Mouse (Mus musculus): Measurements from ENCODE around the gene Nckipsd.

Nckipsd gene

DNA sequence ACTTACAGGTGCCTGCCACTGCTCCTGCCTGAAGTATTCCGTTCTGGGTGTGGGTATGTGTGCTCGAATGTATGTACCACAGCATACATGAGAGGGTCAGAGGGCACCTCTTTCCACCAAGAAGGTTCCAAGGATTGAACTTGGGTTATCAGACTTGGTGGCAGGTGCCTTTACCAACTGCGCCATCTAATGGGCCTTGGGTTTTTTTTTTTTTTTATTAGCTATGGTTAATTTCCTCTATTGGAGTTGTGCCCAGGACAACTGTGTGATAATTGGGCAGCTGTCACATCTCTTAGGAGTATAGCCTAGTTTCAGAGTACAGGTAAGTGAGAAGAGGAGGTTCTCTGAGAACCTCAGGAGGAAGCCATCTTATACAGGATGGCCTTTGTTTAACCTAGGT lies 8.6 kb upstream of the Nckipsd start:
- no peak for DNase-seq (ENCODE audit: low spot score)

DNA sequence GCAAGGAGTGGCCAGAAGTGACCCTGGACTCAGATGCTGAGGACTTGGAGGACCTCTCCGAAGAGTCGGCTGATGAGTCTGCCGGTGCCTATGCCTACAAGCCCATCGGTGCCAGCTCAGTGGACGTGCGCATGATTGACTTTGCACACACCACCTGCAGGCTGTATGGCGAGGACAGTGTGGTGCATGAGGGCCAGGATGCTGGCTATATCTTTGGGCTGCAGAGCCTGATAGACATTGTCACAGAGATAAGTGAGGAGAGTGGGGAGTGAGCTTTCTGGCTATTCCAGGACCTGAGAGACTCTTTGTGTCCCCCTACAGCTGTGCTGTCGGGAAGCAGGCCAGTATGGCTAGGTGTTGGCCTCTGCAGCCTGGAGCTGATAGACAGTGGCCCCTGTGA lies 2.4 kb upstream of the Nckipsd start:
- no peak for DNase-seq (ENCODE audit: low spot score)

DNA sequence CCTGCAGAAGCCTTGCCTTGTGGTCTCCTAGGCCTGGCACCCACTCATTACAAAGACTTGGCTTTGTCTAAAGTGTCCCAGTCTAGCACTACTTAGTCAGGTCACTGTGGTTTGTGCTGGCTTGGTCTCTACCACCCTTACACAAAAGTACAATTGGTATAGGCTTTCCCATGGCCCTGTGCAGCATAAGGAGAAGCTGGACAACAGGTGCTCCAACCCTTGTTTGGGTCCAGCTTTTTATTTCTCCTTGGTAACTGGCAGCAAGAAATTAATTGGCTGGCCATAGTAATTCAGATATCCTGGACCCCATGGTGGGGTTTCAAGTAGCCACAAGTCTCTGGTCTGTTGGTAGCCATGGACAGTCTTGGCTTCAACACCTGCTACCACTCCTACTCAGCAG lies 1.8 kb upstream of the Nckipsd start:
- no peak for DNase-seq (ENCODE audit: low spot score)

DNA sequence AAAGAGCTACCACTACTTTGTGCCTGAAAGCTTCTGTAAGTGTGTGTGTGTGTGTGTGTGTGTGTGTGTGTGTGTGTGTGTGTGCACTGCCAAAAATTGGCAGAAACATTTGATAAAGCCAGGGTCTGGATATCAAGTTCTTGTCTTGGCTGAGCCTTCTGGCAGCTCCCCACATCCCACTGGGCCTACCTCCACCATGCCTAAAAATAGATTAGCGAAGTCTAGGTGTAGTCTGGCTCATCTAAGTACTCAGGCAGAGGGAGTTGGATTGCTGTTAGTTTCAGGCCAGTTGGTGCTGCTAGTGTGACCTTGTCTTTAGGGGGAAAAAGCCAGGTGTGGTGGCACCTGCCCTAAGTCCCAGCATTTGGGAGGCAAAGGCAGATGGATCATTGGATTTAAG lies 1.3 kb upstream of the Nckipsd start:
- no peak for DNase-seq (ENCODE audit: low spot score)

DNA sequence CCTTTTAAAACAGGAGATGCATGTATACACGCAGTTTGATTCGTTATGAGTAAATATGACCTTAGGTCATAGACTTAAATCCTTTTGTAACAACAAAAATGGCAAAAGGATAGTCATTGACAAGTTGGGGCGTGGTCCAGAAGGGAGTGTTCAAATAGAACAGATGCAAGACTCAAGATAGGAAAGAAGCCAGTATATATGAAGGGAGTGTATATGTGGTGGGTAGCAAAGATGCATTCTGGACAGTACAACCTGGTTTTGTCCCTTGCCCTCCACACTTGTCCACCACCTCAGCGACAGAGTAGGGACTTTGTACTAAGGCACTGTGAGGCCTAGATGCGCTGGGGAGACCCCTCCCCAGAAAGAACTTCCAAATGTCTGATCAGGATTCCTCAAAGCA lies 494 bp upstream of the Nckipsd start:
- no peak for DNase-seq (ENCODE audit: low spot score)

DNA sequence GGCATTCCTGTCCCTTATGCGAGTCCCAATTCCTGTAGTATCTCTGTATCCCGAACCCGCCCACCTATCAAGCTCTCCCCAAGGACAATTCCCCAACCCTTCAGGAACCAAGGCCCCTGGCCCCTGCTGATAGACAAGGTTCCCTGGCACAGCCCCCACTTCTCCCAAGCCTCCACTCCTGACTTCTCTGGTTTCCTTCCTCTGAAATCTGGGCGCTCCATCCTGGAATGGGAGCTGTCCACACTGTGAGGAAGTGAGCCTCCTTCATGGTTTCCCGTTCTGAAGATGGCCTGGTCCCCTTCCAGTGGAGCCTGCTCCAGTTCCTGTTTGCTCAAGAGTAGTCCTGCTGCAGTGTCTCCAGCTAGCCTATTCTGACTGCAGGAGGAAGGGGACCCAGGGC lies 1.0 kb downstream of the Nckipsd start:
- DNase-seq (ENCODE audit: low spot score) = no peak

- no peak for DNase-seq (ENCODE audit: low spot score)
Observed at GRCm38 (mm10) chr9:108809723-108810122, 1.6 kb downstream of the Nckipsd start.

GRCm38 (mm10) chr9:108810516-108810915 lies 2.3 kb downstream of the Nckipsd start:
- no peak for DNase-seq (ENCODE audit: low spot score)

- DNase-seq (ENCODE audit: low spot score) = no peak
Observed at GRCm38 (mm10) chr9:108815557-108815956, 7.4 kb downstream of the Nckipsd start.

- peak; percentile 75 for DNase-seq (ENCODE audit: low spot score)
Observed at GRCm38 (mm10) chr9:108819495-108819894, 11.3 kb downstream of the Nckipsd start.

- no peak for DNase-seq (ENCODE audit: low spot score)
Observed at GRCm38 (mm10) chr9:108820077-108820476, 11.9 kb downstream of the Nckipsd start.

- peak; percentile 32 for DNase-seq (ENCODE audit: low spot score)
Observed at GRCm38 (mm10) chr9:108824144-108824685, 16.0 kb downstream of the Nckipsd start.

DNA sequence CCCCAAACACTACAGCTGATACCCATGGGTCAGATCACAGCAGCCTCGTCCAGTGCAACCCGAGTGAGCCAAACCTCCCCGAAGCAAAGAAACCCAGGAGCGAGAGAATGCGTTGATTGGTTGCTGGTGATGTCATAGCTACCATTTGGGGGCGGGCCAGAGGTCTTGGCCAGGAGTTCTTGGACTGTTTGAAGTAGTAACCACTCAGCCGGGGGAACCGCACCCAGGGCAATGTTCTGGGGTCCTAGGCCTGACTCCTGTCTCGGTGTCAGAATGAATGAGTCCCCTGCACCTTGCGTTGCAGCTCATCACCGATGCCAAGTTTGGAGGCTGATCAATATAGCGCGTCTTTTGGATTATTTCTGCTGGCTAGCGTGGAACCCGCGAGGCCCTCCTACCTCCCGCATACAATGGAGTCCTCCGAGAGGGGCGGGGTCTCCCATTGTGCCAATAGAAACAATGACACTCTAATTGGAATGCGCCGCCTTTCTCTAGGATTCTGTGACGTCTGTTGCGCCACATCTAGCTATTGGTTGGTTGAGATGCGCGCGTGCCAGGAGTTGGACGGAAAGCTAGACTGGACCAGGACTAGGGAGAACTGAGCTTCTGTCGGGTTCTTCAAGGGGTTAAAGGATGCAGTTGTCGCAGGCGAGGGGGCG lies 16.7 kb downstream of the Nckipsd start:
- peak; percentile 84 for DNase-seq (ENCODE audit: low spot score)

GRCm38 (mm10) chr9:108825820-108826699 lies 17.9 kb downstream of the Nckipsd start, which contains the start of gene Celsr3:
Celsr3 (plus strand) TSS chr9:108826320.
- peak; percentile 97 for DNase-seq (ENCODE audit: low spot score)

DNA sequence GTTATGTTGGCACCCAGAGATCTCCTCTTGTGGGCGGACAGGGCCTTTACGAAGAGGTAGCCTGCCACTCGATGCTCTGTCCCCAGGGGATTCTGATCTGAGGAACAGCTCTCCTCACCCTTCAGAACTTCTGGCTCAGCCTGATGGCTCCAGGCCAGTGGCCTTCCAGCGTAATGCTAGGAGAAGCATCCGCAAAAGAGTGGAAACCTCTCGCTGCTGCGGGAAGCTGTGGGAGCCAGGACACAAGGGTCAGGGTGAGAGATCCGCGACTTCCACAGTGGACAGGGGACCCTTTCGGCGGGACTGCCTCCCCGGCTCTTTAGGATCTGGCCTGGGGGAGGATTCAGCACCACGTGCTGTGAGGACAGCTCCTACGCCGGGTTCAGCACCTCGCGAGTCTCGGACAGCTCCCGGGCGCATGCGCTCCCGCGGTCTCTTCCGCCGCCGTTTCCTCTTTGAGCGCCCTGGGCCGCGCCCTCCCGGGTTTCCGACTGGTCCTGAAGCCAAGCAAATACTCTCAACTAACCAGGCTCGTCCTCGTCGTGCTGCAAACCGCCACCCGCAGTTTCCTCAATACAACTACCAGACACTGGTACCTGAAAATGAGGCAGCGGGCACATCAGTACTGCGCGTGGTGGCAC lies 18.7 kb downstream of the Nckipsd start:
- peak; percentile 64 for DNase-seq (ENCODE audit: low spot score)

GRCm38 (mm10) chr9:108827454-108827853 lies 19.3 kb downstream of the Nckipsd start:
- no peak for DNase-seq (ENCODE audit: low spot score)

DNA sequence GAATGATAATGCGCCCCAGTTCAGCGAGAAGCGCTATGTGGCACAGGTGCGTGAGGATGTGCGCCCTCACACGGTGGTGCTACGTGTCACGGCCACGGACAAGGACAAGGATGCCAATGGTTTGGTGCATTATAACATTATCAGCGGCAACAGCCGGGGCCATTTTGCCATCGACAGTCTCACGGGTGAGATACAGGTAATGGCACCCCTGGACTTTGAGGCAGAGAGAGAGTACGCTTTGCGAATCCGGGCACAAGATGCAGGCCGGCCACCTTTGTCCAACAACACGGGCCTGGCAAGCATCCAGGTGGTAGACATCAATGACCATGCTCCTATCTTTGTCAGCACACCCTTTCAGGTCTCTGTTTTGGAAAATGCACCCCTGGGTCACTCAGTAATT lies 19.7 kb downstream of the Nckipsd start:
- no peak for DNase-seq (ENCODE audit: low spot score)

DNA sequence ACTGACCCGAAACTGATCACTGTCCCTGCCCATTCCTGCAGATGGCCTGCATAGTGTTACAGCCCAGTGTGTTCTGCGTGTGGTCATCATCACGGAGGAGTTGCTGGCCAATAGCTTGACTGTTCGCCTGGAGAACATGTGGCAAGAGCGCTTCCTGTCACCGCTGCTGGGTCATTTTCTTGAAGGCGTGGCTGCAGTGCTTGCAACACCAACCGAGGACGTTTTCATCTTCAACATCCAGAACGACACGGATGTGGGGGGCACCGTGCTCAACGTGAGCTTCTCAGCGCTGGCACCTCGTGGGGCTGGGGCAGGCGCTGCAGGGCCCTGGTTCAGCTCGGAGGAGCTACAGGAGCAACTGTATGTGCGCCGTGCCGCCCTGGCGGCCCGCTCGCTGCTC lies 23.5 kb downstream of the Nckipsd start:
- DNase-seq (ENCODE audit: low spot score) = no peak

DNA sequence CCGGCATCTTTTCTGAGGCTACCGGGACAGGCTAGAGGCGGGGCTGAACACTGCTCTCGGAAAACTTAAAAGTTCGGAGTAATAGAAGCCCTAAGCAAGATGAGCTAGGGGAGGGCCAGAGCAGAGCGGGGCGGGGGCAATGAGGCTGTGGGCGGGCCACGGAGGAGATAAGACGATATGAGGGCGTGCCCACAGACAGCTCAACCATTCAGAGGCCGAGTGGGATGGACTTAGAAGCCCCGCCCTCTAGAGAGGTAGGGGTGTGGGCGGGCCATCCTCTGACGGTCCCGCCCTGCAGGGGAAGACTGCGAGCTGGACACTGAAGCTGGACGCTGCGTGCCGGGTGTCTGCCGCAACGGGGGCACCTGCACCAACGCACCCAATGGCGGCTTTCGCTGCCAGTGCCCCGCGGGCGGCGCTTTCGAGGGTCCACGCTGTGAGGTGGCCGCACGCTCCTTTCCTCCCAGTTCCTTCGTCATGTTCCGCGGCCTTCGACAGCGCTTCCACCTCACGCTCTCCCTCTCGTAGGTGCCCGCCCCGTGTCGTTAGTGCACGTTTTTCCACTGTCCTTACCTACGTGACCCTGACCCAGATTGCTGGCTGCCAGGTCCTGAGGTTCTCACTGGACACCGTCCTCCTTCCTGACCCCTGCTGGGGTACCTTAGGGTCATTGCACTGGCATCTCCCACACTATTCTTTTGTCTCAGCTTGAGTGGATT lies 24.4 kb downstream of the Nckipsd start:
- peak; percentile 98 for DNase-seq (ENCODE audit: low spot score)

DNA sequence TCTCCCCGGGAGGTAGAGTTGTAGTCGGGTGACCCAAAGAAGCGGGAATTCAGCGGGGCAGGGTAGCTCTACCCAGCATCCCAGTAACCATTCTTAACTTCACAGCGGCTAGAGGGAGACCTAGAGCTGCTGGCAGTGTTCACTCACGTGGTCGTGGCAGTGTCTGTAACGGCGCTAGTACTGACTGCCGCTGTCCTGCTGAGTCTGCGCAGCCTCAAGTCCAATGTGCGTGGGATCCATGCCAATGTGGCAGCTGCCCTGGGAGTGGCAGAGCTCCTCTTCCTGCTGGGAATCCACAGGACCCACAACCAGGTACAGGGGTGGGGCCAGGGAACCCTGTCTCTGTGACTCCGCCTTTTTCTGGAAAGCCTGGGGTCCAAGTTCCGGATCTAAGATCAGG lies 34.8 kb downstream of the Nckipsd start:
- DNase-seq (ENCODE audit: low spot score) = peak; percentile 53

DNA sequence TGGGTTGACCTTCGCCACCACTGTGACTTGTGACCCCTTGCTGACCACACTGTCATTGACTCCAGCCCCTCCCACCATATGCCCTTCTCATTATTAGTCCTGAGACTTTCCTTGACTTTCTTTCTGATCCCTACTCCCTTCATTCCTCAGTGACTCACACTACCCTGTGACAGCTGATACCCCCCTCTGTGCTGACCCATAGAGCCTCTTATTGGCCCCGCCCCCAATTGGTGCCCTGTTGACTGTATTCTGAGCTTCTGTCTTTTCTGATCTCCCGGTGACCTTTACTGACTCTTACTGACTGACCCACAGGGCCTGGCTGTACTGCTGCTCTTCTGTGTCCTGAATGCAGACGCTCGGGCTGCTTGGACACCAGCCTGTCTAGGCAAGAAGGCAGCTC lies 37.2 kb downstream of the Nckipsd start:
- peak; percentile 35 for DNase-seq (ENCODE audit: low spot score)

DNA sequence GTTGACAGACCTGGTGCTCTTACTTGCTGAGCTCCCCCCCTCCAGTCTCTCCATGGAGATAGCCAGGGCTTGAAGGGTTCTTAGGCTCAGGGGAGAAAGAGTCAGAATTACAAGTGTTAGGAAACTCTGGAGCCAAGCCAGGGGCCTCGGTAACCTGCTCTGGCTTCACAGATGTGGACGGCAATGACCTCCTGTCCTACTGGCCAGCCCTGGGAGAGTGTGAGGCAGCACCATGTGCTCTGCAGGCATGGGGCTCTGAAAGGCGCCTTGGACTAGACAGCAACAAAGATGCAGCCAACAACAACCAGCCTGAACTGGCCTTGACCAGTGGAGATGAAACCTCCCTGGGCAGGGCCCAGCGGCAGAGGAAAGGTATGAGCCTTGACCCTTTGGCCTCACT lies 39.2 kb downstream of the Nckipsd start:
- no peak for DNase-seq (ENCODE audit: low spot score)
